Comparison of ENCODE assay signal across 8 mouse cellular contexts in the genomic region with DNA sequence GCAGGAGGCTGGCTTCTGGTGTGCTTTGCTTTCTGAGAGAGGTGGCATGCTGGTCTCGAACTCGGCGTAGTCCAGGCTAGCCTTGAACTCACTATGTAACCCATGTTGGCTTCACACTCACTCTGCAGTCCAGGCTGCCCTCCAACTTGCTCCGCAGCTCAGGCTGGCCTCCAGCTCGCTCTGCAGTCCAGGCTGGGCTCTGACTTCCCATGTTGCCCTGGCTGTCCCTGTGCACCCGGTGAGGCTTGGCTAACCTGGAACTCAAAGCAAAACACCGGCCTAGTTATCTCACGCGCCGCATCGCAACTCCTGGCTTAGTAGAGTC. TPM values are rescaled to one million over a fixed set of nuclear protein-coding genes. Genes with fewer than 3 reads are reported as not detected.
A peak's percentile ranks its signal among the peaks of the same experiment; 100 is the strongest.
DNase-seq lines count a peak whose midpoint lies in the region; ATAC-seq and TF ChIP-seq lines count a peak whose summit lies in the region.
"Had no signal": no experiment of that assay in that cellular context is flagged by ENCODE, and none has a peak within 500 bp of the region (broad histone marks: within the 10 kb centered on the region; RNA-seq: fewer than 3 reads in every experiment).

No protein-coding gene starts in this region.

- 23% methylated on average over 11 of the region's 11 CpGs for WGBS in hindbrain, embryonic 15.5 days
- WGBS in midbrain, postnatal 0 days: 18% methylated on average over 11 of the region's 11 CpGs

- peak overlapping the region; percentile 99 for H3K4me2 ChIP-seq in hindbrain, embryonic 15.5 days
- H3K4me2 ChIP-seq in midbrain, postnatal 0 days (ENCODE audit: low read depth, low read length, poor library complexity, severe bottlenecking): peak overlapping the region; percentile 95

- H3K27me3 ChIP-seq in megakaryocyte, embryonic 14.5 days (replicated peaks): no peaks in the 10 kb centered on the region
- H3K27me3 ChIP-seq in hindbrain, embryonic 15.5 days: no peaks in the 10 kb centered on the region
- H3K27me3 ChIP-seq in midbrain, postnatal 0 days (ENCODE audit: insufficient read depth, low read length): no peaks in the 10 kb centered on the region

- no peak for TF ChIP-seq CTCF in midbrain, postnatal 0 days (IDR thresholded peaks at IDR 0.05)

- no peaks in the 10 kb centered on the region for H3K9me3 ChIP-seq in megakaryocyte, embryonic 14.5 days
- no peaks in the 10 kb centered on the region for H3K9me3 ChIP-seq in hindbrain, embryonic 15.5 days
- H3K9me3 ChIP-seq in midbrain, postnatal 0 days (ENCODE audit: low read length): no peaks in the 10 kb centered on the region

- H3K9ac ChIP-seq in hindbrain, embryonic 15.5 days: peak overlapping the region; percentile 95
- peak overlapping the region; percentile 83 for H3K9ac ChIP-seq in midbrain, postnatal 0 days (replicated peaks; ENCODE audit: low read length, poor library complexity, severe bottlenecking)

- ATAC-seq in megakaryocyte, adult 5-6 weeks (ENCODE audit: poor library complexity, severe bottlenecking): no peak
- no peak for ATAC-seq in hindbrain, embryonic 15.5 days (ENCODE audit: low FRiP score, low read depth)
- no peak for ATAC-seq in midbrain, postnatal 0 days (ENCODE audit: low FRiP score)

- H3K4me3 ChIP-seq in megakaryocyte, embryonic 14.5 days (replicated peaks): peak overlapping the region; percentile 100
- peak overlapping the region; percentile 99 for H3K4me3 ChIP-seq in hindbrain, embryonic 15.5 days
- peak overlapping the region; percentile 81 for H3K4me3 ChIP-seq in midbrain, postnatal 0 days (ENCODE audit: low read depth, low read length)

- peak; percentile 62 to 69 for DNase-seq in cerebellum, postnatal 36 days
- DNase-seq in midbrain, postnatal 0 days (ENCODE audit: low spot score): no peak
- DNase-seq in right cerebral cortex, postnatal 14 days: no peak
- no peak for DNase-seq in frontal cortex, postnatal 14 days (ENCODE audit: low spot score in 2 of 2)

- peaks cover 41% of the 10 kb centered on the region for H3K36me3 ChIP-seq in megakaryocyte, embryonic 14.5 days (replicated peaks; ENCODE audit: low read length)
- peaks cover 20% of the 10 kb centered on the region; the same call in 1 of the 2 replicates for H3K36me3 ChIP-seq in hindbrain, embryonic 15.5 days
- peaks cover 20% of the 10 kb centered on the region for H3K36me3 ChIP-seq in midbrain, postnatal 0 days (ENCODE audit: insufficient read depth, low read length)

- peak overlapping the region; percentile 62 for H3K27ac ChIP-seq in hindbrain, embryonic 15.5 days (replicated peaks)
- H3K27ac ChIP-seq in midbrain, postnatal 0 days (ENCODE audit: low read depth, low read length): 0 out of 2 replicates have a peak overlapping the region, but pooled peaks have one; percentile 87

- peaks cover 69% of the 10 kb centered on the region for H3K4me1 ChIP-seq in megakaryocyte, embryonic 14.5 days
- H3K4me1 ChIP-seq in hindbrain, embryonic 15.5 days (replicated peaks): peaks cover 45% of the 10 kb centered on the region
- H3K4me1 ChIP-seq in midbrain, postnatal 0 days (ENCODE audit: insufficient read depth, low read length): peaks cover 19% of the 10 kb centered on the region

RNA-seq across cellular contexts. Expression of a gene that starts 0.6 kb away (rescaled TPM):
- 33.4 and 118 TPM in 2 replicates for polyA plus RNA-seq in megakaryocyte, embryonic 14.5 days (2012; ENCODE audit: insufficient read depth, low replicate concordance)
- total RNA-seq in megakaryocyte, adult 5-6 weeks (2015): 10.1 and 10.4 TPM in 2 replicates
- total RNA-seq in megakaryocyte, adult 5-6 weeks (2017): 9.1 and 15.1 TPM in 2 replicates
- 76.8 and 87.4 TPM in 2 replicates for polyA plus RNA-seq in hindbrain, embryonic 15.5 days (2015; fragmentation: Nextera tagmentation; extraction: Ambion mirVana)
- 116 and 132 TPM in 2 replicates for total RNA-seq in midbrain, postnatal 0 days (2014; rRNA removed)
- polyA plus RNA-seq in midbrain, postnatal 0 days (2015; fragmentation: Nextera tagmentation; extraction: Ambion mirVana): 78.6 and 86.2 TPM in 2 replicates

RNA-seq across cellular contexts. Expression of a gene that starts 0.7 kb away (rescaled TPM):
- polyA plus RNA-seq in megakaryocyte, embryonic 14.5 days (2012; ENCODE audit: insufficient read depth, low replicate concordance): 6.8 and 219 TPM in 2 replicates
- total RNA-seq in megakaryocyte, adult 5-6 weeks (2015): 56.6 and 58.0 TPM in 2 replicates
- total RNA-seq in megakaryocyte, adult 5-6 weeks (2017): 104 and 130 TPM in 2 replicates
- polyA plus RNA-seq in hindbrain, embryonic 15.5 days (2015; fragmentation: Nextera tagmentation; extraction: Ambion mirVana): 210 and 228 TPM in 2 replicates
- 136 and 249 TPM in 2 replicates for total RNA-seq in midbrain, postnatal 0 days (2014; rRNA removed)
- 292 and 299 TPM in 2 replicates for polyA plus RNA-seq in midbrain, postnatal 0 days (2015; fragmentation: Nextera tagmentation; extraction: Ambion mirVana)

RNA-seq across cellular contexts. Expression of a gene that starts 11.9 kb away (rescaled TPM):
- polyA plus RNA-seq in megakaryocyte, embryonic 14.5 days (2012; ENCODE audit: insufficient read depth, low replicate concordance): 0.04 TPM in 1 of 2 replicates, not detected in the other
- total RNA-seq in megakaryocyte, adult 5-6 weeks (2015): not detected in 2 replicates
- not detected in 2 replicates for total RNA-seq in megakaryocyte, adult 5-6 weeks (2017)
- 15.8 and 18.5 TPM in 2 replicates for polyA plus RNA-seq in hindbrain, embryonic 15.5 days (2015; fragmentation: Nextera tagmentation; extraction: Ambion mirVana)
- 39.3 and 61.0 TPM in 2 replicates for total RNA-seq in midbrain, postnatal 0 days (2014; rRNA removed)
- polyA plus RNA-seq in midbrain, postnatal 0 days (2015; fragmentation: Nextera tagmentation; extraction: Ambion mirVana): 24.4 and 26.8 TPM in 2 replicates
- polyA plus RNA-seq: gonadal fat pad, adult 2 months had no signal

RNA-seq across cellular contexts. Expression of a gene that starts 15.9 kb away (rescaled TPM):
- polyA plus RNA-seq in megakaryocyte, embryonic 14.5 days (2012; ENCODE audit: insufficient read depth, low replicate concordance): 0.08 TPM in 1 of 2 replicates, not detected in the other
- total RNA-seq in megakaryocyte, adult 5-6 weeks (2015): not detected in 2 replicates
- total RNA-seq in megakaryocyte, adult 5-6 weeks (2017): not detected in 2 replicates
- 0.22 and 0.33 TPM in 2 replicates for polyA plus RNA-seq in hindbrain, embryonic 15.5 days (2015; fragmentation: Nextera tagmentation; extraction: Ambion mirVana)
- total RNA-seq in midbrain, postnatal 0 days (2014; rRNA removed): 0.09 and 0.11 TPM in 2 replicates
- polyA plus RNA-seq in midbrain, postnatal 0 days (2015; fragmentation: Nextera tagmentation; extraction: Ambion mirVana): 0.27 and 0.31 TPM in 2 replicates

RNA-seq across cellular contexts. Expression of a gene that starts 29.3 kb away (rescaled TPM):
- polyA plus RNA-seq in megakaryocyte, embryonic 14.5 days (2012; ENCODE audit: insufficient read depth, low replicate concordance): 2,272 and 5,289 TPM in 2 replicates
- 1,171 and 1,242 TPM in 2 replicates for total RNA-seq in megakaryocyte, adult 5-6 weeks (2015)
- 206 and 296 TPM in 2 replicates for total RNA-seq in megakaryocyte, adult 5-6 weeks (2017)
- 1,303 and 1,311 TPM in 2 replicates for polyA plus RNA-seq in hindbrain, embryonic 15.5 days (2015; fragmentation: Nextera tagmentation; extraction: Ambion mirVana)
- 863 and 928 TPM in 2 replicates for total RNA-seq in midbrain, postnatal 0 days (2014; rRNA removed)
- polyA plus RNA-seq in midbrain, postnatal 0 days (2015; fragmentation: Nextera tagmentation; extraction: Ambion mirVana): 1,039 and 1,193 TPM in 2 replicates

Comparison
In these comparisons a context has a peak if more than half of its experiments do, and no peak if none do; other contexts are left out.
1. DNase-seq: peak in cerebellum, postnatal 36 days (2 of 2); none in midbrain, postnatal 0 days (single experiment), right cerebral cortex, postnatal 14 days (single experiment) and frontal cortex, postnatal 14 days (0 of 2).
2. RNA of a gene that starts 11.9 kb away (polyA plus RNA-seq): 24.4 to 26.8 TPM in midbrain, postnatal 0 days and 15.8 to 18.5 TPM in hindbrain, embryonic 15.5 days; 0.04 TPM in megakaryocyte, embryonic 14.5 days; every median in the first group is over 10 times any median in the second.
3. Peak in every context shown above with its lines, with median percentiles within 50 percentile points of each other: H3K4me3 ChIP-seq.